Mouse (Mus musculus) thymus, adult 18-20 months (tissue): ENCODE results near the gene Tmem198.

ENCODE experiments used
- DNase-seq, 2 experiments: peaks; one replicate each; pipeline ENCODE4 v3.0.0; 2022; ENCODE audit warnings: mixed read lengths in 2 of 2

Tmem198 gene

GRCm38 (mm10) chr1:75478916-75479634 is at the start of gene Tmem198, which contains the start of gene Chpf:
Gene Tmem198, plus strand, starts transcription at chr1:75479532.
Gene Chpf, minus strand, starts transcription at chr1:75479307.
- DNase-seq, result peak; percentile 94 to 95

- DNase-seq, result peak; percentile 61 to 65
Measured at GRCm38 (mm10) chr1:75435475-75436328, 43.6 kb upstream of the Tmem198 start, which contains the start of gene Gmppa. Gene Gmppa, plus strand, starts transcription at chr1:75435930.

- DNase-seq, result no peak
Measured at GRCm38 (mm10) chr1:75438782-75439181, 40.5 kb upstream of the Tmem198 start.

GRCm38 (mm10) chr1:75440661-75441060 is 38.7 kb upstream of the Tmem198 start:
- DNase-seq, result no peak

GRCm38 (mm10) chr1:75441471-75441996 is 37.8 kb upstream of the Tmem198 start:
- no peak for DNase-seq

GRCm38 (mm10) chr1:75442171-75442570 is 37.2 kb upstream of the Tmem198 start:
- DNase-seq, result no peak

GRCm38 (mm10) chr1:75442811-75443210 is 36.5 kb upstream of the Tmem198 start:
- no peak for DNase-seq

- no peak for DNase-seq
Measured at GRCm38 (mm10) chr1:75443247-75444024, 35.9 kb upstream of the Tmem198 start.

- no peak for DNase-seq
Measured at GRCm38 (mm10) chr1:75444208-75444607, 35.1 kb upstream of the Tmem198 start.

- DNase-seq, result no peak
Measured at GRCm38 (mm10) chr1:75445141-75445701, 34.1 kb upstream of the Tmem198 start.

GRCm38 (mm10) chr1:75445751-75446611 is 33.4 kb upstream of the Tmem198 start:
- peak; percentile 22 to 25 for DNase-seq

GRCm38 (mm10) chr1:75446656-75447055 is 32.7 kb upstream of the Tmem198 start:
- no peak for DNase-seq

- DNase-seq, result no peak
Measured at GRCm38 (mm10) chr1:75447265-75448051, 31.9 kb upstream of the Tmem198 start.

- no peak for DNase-seq
Measured at GRCm38 (mm10) chr1:75448052-75448431, 31.3 kb upstream of the Tmem198 start.

- no peak for DNase-seq
Measured at GRCm38 (mm10) chr1:75448937-75449336, 30.4 kb upstream of the Tmem198 start.

GRCm38 (mm10) chr1:75449377-75450135 is 29.8 kb upstream of the Tmem198 start:
- DNase-seq, result no peak

GRCm38 (mm10) chr1:75450314-75451005 is 28.9 kb upstream of the Tmem198 start, which contains the start of gene Asic4:
Gene Asic4, plus strand, starts transcription at chr1:75450436.
- DNase-seq, result no peak

- DNase-seq, result no peak
Measured at GRCm38 (mm10) chr1:75451900-75452299, 27.4 kb upstream of the Tmem198 start.

GRCm38 (mm10) chr1:75455433-75455832 is 23.9 kb upstream of the Tmem198 start:
- no peak for DNase-seq
